Mouse (Mus musculus): ENCODE data around the gene Ssr1. TPM values are rescaled to one million over a fixed set of nuclear protein-coding genes. Genes with fewer than 3 reads are reported as not detected.

The Ssr1 gene
- total RNA-seq, 2 experiments from 2014 or later, result 55.6 to 68.6 TPM

DNA sequence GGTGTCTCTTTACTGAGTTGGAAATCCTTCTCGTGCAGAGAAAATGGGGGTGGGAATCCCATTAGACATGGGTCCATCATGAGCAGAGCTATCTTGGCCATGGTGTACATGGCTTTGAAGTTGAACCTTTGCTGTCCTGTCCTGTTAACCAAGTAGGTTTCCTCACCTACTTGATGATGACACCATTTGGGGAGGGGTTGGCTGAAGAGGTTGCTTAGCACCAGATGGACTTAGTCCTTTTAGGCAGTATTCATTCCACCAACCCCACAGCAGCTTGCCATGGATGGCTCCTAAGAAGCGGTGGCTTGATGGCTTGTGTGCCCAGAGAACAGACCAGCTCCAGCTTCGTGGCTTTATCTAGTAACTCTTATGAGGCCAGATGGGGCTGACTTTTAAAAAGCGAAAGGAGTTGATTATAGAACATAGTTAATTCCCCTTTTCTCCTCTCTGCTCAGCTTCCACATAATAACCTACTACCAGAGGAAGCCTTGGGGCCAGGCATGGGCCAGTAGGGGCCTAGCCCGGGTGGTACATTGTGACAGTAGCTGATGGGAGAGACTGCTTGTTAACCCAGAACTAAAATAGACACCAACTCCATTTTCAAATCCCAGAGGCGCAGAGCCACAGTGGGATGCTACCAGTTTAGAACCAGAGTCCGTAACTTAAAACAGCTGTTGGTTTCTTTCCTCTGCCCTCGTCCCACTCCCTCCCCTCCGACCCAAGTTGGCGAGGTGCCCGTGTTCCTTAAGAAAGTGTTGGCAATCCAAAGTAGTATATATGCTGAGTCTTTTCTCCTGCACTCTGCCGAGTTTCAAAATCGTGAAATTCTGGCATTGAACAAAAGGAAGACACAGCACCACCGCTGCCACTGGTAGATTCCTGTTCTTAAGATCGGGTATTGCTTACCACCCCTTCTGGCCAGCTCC is 75.4 kb downstream of the Ssr1 start:
- no peak for DNase-seq

Other genes with a start within 250 kb of the Ssr1 start
- 10 to 100 TPM; 23.5 to 24.0 TPM for gene Rreb1, start 215.8 kb downstream of the Ssr1 start, total RNA-seq (2021)
- gene Riok1, start 42.8 kb upstream of the Ssr1 start, total RNA-seq (2021), result 1 to 10 TPM; 7.4 to 9.8 TPM
- under 1 TPM; 0.92 to 0.94 TPM for gene Cage1, start 42.9 kb upstream of the Ssr1 start, total RNA-seq (2021)
- gene Dsp, start 157.1 kb upstream of the Ssr1 start, total RNA-seq (2021), result under 1 TPM in 1 of 2 experiments, not detected in 1; 0.56 TPM
- gene Snrnp48, start 210.7 kb upstream of the Ssr1 start, total RNA-seq (2021), result 10 to 100 TPM in 1 of 2 experiments, 1 to 10 TPM in 1; 6.5 to 11.0 TPM